Mouse (Mus musculus) layer of hippocampus, adult 11-12 months (tissue): ENCODE results near the gene Eps15.

ENCODE experiments used
- DNase-seq: peaks from one replicate; pipeline ENCODE4 v3.0.0; 2022; ENCODE audit warnings: low spot score

The Eps15 gene

DNA sequence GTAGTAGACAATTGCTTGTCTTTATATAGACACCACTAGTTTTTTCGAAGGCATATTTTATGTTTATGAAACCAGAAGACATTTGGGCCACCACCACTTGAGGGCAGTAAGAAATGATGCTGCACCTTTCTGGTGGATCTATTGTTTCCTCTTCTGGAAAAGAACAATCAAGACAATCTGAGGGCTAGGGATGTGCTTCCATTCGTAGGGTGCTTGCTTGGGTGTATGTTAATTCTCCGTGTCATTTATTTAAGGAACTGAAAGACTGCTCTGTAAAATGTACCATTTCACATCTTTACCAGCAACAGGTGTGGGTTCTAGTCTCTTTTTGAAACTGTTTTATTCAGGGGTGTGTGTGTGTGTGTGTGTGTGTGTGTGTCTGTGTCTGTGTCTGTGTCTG lies 11.2 kb upstream of the Eps15 start:
- DNase-seq: no peak

DNA sequence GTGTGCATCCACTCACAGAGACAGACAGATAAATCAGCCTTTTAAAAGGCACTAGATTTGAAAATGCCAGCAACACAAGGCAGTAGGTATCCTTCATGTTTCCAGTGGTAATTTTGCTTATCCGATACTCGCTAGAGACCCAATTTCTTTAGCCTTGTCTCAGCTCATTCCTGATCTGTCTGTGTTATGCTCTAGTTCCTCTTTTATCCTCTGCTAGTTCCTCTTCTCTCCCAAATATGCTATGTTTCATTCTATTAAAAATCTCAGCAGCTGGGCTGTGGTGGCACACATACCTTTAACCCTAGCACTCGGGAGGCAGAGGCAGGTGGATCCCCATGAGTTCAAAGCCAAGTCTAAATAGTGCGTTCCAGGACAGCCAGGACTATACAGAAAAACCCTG lies 8.3 kb upstream of the Eps15 start:
- DNase-seq: no peak

DNA sequence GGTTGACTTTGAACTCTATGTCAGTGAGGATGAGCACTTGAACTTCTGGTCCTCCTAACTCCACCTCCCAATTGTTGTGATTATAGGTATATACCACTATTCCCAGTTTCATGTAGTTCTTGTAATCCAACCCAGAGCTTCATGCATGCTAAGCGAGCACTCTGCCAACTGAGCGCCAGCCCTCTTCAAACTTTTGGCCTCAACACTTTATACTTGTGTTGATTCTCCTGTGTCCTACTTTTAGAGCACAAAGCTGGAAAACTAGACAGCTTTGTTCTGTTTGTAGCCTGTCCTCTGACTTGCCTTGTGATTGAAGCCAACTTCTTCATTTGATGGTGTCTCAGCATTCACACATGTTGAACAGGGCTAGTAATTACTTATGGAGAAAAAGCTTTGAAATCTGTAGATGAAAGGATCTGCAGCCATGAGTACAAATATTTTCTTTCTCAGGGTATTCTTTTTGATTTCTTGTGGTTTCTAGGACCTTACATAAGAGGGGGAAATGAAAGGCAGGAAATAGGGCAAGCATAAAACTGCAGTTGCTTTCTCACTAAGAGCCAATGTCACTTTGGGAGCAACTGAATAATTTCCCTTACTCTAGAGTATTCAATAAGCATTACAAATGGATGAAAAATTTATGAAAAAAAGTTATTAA lies 6.4 kb upstream of the Eps15 start:
- no peak for DNase-seq

DNA sequence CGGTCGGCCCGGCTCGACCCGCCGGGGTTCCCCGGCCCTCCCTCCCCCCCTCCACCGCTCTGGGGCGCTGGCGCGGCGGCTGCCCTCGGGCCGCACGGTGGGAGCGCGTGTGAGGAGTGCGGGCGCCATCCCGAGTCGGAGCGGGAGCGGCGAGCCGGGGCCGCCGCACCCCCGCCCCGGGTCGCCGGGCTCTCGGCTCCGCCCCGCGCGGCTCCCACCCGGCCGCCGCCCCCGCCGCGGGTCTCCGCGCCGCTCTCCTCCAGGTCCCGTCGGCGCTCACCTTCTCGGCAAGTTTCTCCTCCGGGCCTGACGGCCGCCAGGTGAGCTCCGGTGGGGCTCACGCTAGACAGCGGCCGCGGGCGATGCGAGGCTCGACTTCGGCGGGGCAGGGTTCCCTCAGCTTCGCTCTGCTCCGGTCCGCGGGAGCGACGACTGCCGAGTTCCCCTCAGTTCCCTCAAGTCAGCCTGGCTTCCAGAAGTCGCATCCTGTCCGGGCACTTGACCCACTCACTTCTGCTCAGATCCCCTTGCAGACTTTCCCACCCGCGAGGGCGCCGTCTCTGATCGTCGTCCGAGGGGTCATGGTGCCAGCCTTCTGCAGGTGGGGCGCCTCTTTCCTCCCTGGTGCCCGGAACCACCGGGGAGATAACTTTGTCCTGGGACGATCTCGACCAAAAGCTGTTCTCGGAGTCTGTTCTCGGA lies 542 bp downstream of the Eps15 start:
- no peak for DNase-seq

DNA sequence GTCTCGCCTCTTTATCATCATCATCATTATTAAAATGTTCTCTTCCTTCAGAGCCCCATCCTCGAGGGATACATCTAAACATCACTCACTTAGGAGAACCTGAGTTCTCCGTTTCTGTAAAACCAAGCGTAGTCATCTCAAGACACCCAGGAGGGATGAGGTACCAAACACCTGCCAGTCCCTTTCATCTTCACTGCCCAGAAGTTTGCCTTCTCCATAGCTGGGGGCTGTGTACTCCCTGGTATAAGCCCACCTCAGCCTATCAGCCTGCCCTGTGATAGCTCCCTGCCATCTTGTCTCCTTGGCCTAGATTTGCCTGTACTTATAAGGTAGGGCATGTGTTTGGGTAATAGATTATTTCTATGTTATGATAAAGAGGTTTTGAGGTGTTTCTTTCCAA lies 1.1 kb downstream of the Eps15 start:
- no peak for DNase-seq

DNA sequence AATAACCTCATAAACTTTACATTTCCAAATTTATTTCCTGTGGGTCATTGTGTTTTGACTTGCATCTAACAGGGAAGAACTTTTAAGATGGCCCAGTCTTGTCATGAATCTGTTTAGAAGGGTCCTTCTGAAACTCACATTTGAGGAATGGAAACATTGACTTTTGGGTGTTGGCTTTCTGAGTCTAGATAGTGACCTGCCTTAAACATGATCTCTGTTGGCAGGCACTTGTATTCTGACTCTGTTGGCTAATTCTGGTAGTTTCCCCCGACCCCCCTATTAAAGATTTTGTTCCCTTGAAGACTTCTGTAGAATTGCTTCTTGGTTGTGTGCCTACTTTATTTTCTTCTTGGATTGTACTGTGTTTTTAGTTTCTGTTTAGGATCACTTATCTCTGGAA lies 1.9 kb downstream of the Eps15 start:
- no peak for DNase-seq

DNA sequence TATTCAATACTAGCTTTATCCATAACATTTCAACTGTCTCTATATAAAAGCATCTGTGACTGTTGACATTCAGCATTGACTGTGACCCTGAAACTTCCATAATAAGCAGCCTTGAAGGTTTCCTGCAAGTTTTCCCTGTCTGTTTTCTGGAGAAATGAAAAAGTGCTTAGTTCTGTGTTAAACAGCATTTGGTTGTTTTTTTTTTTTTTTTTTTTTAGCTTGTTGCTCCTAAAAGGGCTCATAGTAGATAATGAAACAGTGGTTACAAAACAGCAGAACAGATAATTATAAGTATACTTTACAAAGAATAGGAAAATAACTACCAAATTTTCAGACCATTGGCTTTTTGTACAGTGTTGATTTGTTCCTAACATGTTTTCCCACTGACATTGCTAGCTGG lies 14.6 kb downstream of the Eps15 start:
- no peak for DNase-seq

DNA sequence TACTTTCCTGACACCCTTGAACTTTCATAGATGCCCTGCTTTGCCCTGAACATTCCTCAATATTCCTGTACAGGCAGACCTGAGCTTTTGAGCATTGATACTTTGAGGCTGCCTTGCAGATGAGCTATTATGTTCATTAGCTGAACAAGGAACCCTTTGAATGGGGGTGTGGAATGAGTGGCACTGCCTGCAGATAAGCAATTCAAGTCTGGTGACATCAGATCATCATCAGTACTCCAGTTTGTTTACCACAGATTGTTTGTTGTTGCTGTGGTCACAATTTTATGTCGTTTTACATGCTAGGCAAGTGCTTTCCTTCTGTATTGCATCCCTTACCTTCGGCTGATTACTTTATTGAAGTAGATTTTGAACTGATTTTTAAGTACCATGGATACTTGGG lies 16.4 kb downstream of the Eps15 start:
- no peak for DNase-seq

DNA sequence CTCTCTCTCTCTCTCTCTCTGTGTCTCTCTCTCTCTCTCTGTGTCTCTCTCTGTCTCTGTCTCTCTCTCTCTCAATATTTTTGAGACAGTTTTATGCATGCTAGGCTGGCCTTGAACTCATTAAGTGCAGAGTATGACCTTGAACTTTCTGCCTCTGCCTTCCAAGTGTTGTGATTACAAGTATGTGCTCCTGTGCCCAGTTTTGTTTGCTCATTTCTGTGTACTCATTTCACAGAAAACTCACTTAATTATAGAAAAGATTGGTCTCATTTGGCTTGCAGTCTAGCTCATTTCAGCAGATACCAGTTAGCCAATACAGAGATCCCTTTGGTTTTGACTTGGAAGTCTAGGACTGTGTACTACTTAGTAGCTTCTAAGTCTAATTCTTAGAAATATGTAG lies 19.1 kb downstream of the Eps15 start:
- no peak for DNase-seq

DNA sequence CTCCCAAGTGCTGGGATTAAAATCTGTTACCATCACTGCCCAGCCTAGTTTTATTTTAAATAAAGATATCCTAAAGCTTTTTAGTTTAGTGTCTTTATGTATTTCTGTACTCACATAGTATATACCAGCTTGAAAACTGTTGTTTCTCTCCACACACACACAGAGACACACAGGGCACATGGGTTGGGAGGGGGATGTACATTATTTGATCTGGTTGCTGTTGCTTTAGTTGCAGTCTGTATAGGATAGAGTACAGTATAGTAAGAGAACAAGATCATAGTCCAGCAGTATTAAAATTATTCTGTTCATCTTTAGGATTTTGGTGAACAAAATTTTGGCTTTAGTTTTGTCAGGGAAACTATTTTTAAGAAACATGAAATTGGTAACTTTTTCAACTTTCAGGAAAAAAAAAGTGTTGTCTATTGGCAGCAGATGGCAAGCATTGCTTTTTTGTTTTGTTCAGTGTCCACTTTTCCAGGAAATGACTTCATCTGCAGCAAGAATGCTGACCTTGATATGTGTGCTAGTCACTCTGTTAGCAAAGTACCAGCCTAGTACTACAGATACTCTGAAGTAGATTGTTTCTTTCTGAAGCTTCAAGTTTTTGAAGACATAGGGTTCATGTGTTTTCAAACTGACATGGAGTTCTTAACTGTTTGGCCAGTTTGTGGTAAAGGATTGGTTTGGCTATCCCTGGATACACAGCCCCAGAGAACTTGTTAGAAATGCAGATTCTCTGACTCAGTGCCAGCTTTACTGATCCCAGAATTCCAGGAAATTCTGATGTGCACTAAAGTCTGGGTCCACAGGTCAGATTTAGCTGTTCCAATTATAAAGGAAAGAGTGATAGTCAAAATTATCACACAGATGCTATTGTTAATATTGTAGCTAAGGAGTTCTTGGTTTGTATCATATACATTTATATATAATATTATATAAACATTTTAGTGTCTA lies 37.1 kb downstream of the Eps15 start:
- DNase-seq: no peak

DNA sequence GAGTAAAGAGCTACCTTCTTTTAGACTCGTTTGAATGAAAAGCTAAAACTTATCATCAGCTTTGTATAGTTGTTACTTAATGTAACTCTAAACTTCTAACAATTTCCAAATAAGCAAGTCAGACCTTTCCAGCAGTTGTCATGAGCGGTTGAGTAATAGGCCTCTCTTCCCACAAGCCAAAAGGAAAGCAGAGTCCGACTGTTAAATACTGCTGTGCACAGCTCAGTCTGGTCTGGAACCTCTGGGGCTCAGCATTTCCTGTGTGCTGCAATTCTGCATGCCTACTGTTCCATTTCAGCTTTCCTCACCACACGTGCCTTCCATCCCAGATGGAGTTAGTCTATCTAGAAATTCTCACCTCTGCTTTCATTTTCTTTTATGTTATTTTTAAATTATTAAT lies 56.7 kb downstream of the Eps15 start:
- DNase-seq: no peak

DNA sequence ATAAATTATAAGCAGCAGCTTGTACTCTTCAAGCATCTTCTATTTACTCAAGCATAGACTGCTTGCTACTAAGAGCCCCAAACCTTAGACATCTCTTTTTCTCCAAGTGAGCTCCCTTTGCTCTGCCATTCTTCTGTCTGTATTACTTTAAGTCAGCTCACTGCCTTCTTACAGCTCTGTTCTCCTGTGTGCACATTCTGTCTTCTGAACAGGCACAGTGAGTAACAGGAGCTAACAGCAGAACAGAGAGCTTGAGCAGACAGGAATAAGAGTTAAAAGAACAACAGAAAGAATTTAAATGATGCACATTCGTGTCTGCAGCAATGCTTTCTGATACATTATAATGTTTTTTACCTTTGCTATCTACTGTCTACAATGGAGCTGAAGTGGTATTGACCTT lies 61.2 kb downstream of the Eps15 start:
- peak; percentile 23 for DNase-seq

DNA sequence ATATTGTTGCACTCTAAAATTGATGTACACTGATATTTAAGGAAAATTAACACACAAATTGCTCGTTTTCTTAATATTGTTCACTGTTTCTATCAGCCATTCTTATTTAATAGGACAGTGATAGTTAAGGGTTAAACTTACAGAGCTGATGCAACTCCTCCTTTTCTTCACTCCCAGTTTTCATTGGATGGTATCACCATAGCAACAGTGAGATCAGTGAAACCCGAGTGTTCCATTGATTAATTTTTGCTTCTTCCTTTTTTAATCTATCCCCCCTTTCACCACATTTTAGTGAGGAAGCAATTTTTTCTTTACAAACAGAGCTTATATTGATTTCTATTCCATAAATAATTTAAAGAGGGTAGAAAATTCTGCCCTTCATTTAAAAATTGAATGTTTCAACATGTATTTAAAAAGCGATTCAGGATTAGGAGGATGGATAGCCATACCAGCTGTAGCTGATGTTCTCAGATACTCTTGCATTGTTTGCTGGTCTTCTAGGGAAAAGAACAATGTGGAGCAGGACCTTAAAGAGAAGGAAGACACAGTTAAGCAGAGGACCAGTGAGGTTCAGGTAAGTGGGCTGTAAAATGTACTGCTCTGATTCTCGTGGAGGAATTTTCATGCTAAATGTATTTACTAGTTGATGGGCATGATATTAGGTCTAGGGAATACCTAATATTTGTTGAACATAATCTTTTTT lies 62.9 kb downstream of the Eps15 start:
- DNase-seq: peak; percentile 41

DNA sequence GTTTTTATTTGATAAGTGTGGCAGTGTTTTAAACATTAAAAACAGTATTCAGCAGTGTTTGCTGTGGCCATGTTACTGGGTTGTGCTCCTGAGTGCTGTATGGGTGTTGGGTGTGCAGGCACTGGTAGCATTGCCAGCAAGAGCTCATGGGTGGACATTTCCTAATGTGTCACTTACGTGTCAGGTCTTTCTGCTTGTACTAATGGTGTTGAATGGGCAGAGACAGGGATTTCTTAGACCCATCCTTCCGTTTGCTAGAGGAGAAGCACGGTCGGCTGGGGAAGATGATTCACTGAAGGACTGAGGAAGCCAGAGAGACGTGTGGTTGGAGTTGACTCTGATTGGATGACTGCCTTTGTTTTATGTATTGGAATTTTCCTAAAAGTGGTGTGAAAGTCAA lies 63.8 kb downstream of the Eps15 start:
- peak; percentile 35 for DNase-seq

DNA sequence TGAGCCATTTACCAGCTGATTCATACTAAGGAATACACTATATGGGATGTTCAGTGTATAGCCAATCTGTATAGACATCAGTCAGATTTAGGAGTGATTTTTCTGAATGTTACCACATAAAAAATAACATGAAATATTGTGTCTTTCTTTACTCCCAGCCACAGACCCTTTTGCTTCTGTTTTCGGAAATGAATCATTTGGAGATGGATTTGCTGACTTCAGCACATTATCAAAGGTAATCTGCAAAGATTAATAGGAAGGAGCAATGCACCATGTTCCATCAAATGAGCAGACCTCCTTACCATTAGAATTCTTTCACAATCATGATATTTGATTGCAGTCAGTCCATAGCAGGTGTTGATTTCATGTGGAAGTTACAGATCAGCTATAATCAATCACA lies 98.0 kb downstream of the Eps15 start:
- no peak for DNase-seq

DNA sequence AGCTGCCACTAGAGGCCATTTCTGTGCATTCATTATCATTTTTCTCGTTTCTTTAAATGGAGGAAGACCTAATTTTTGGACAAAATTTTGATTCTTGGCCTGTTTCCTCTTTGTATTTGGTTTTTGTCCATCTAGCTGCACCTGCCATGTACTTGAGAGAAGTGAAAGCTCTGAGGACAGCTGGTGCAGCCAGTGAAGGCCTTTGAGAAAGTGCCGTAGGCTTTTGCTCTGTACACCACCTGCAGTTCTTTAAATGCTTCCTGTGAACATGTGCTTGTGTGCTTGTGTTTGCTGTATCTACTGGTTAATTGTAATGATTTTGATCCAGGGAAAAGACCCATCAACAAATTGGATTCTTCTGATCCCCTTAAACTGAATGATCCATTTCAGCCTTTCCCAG lies 102.4 kb downstream of the Eps15 start:
- no peak for DNase-seq

DNA sequence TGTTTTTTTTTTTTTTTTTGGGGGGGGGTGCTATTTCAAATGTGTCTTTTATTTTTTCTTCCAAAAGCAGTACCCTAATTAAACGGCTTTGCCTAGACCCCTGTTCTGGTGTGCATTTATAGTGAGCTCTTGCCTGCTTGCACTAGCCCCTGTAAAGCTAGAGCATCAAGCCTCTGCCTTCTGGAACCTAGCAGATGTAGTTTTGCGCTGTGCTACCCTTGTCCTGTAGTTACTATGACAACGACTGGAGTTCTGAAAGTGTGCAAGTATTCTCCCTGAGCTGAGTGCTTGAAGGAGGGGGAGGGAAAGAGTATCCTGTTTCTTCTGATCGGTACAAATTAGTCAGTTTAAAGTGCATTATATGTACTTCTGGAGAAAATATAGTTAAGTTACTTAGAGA lies 105.5 kb downstream of the Eps15 start:
- DNase-seq: no peak

DNA sequence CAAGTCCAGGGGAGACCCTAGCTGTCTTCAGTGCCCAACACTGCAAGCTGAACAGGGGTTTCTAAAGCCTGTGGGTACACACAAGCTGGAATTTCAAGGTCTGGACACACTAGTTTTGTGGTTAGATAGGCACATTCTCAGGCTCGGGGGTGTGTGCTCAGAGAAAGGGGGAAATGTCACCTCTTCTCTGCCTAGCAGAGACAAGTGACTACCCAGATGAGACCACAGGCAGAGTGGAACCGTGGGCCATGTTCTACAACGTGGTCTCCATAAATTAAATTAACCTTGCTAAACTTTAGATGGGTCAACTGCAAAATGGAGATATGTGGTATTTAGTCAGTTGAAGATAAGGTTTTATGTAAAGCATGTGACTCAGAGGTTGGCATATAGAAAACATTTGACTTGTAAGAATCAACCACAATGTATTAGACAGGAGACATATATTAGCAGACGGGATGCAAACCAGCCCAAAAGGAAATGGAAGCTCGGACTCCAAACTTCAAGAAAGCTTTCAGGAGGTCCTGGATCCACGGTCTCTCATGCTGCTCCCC lies 113.2 kb downstream of the Eps15 start:
- DNase-seq: no peak

DNA sequence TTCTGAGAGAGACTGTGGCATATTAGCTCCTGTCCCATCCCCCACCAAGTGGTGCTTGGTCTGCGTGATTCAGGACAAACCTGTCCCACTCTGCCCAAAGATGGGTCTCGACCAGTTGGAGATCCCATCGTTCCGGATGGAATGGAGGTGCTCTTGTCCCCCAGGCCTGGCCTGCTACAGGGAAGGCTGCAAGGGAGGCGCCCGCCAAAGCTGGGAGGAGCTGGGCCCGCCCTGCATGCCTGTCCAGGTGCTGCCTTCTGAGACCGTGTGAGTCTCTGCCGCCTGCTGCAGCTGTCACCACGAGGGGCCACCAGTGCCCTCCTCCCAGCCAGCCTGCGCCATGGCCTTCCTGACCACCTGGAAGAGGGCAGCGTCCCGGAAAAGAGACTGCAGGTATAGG lies 113.8 kb downstream of the Eps15 start:
- DNase-seq: no peak

DNA sequence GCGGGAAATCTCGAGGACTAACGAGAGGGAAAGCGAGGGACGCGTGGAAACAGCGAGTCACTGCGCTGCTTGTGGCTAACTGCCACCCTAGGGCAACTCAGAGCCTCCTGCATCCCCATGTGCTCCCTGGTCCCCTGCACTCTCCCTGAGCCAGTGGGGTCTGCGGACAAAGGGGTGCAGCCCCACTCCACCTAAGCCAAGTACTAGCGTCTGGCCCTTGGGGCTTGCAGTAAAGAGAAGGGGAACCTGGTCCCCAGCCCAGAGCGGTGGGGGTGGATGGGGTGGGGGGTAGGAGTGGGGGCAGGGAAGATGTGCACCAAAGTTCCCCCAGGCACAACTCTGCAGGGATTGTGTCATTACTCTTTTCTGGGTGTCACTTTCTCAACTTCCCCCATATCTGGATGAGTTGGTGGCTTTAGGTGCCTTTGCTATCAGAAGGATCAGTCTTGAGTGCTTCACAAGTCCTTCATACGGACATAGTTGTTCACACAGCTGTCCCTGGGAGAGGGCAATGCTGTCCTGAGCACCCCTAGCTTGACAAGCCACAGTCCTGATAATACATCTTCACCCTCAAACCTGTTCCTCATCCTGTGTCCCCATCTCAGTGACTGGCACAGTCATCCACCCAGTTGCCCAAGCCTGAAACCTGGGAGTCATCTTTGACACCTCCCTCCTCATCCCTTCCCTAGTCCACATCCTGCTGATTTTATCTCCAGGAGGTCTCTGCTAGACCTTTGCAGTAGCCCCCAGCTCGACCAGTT lies 114.4 kb downstream of the Eps15 start:
- DNase-seq: no peak

DNA sequence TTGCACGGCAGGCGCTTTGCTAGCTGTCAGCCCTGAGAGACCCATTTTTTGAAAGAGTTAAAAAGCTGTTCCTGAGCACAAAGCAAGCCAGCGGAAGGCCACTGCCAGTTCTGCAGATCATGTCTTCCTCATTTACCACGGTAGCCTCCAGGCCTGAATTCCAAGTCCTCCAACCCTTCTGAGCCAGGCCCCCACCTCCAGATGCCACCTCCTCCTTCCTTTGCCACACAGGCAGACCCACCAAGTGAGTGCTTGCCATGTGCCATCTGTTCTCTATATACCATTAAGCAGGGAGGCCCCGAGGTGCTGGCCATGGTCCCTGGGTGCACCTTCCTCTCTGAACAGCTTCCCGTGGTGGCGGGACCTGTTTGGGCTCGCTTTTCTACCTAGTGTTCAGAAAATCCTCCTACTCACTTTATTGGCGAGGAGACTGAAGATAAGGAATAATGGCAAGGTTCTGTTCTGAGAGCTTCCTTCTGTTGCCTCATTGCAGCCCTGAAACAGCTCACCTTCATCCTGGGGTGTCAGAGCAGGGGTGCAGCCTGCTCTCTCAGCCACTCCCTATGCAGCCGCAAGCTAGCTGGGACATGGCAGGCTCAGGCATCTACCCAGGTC lies 120.4 kb downstream of the Eps15 start:
- DNase-seq: no peak
